ENCODE assay signal across 14 mouse cellular contexts in the genomic region with DNA sequence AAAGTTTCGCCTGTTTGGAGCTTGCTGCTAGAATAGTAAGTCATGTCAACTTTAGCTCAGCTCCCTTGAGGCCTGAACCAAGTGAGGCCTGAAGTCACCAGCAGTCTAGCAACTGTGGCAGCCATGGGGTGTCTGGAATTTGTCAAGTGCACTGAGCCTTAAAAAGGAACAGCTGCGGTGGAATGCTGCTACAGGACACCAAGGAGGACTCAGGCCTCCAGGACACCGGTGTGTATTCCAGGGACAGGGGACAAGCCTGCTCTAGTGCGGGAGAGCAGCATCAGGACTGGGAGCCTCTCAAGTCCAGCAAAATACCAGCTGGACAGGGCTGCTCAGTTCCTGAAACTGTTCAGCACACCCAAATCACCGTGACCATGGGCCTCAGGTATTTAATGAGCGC.
DNase-seq lines count a peak whose midpoint lies in the region; ATAC-seq lines count a peak whose summit lies in the region.
"Had no signal": no experiment of that assay in that cellular context is flagged by ENCODE, and none has a peak within 500 bp of the region (broad histone marks: within the 10 kb centered on the region; RNA-seq: fewer than 3 reads in every experiment).

No protein-coding gene starts in this region.

- H3K4me1 ChIP-seq in heart, embryonic 11.5 days (ENCODE audit: control insufficient read depth, insufficient read depth, low read length), result peaks cover 8% of the 10 kb centered on the region
- H3K4me1 ChIP-seq in liver, embryonic 12.5 days, result no peaks in the 10 kb centered on the region

- no peak for DNase-seq in heart, postnatal 4 days
- DNase-seq in kidney, postnatal 4 days, result peak; percentile 32 to 47
- no peak for DNase-seq in kidney, adult 8-10 months
- DNase-seq in gastrocnemius, postnatal 25 days, result peak; percentile 52
- DNase-seq in skeletal muscle tissue, adult 2 months (ENCODE audit: low read depth, low spot score), result peak; percentile 53
- no peak for DNase-seq in T-cell, adult 2 months (ENCODE audit: low spot score)
- DNase-seq: cerebellum, postnatal 14 days; kidney, adult 2 months; layer of hippocampus, adult 9-11 months; lung, adult 18-20 months had no signal

- H3K9ac ChIP-seq in heart, embryonic 11.5 days (ENCODE audit: low read depth, low read length), result no peak overlapping the region
- H3K9ac ChIP-seq in liver, embryonic 12.5 days, result no peak overlapping the region
- H3K9ac ChIP-seq: hindbrain, embryonic 15.5 days had no signal

- no peaks in the 10 kb centered on the region for H3K9me3 ChIP-seq in heart, embryonic 11.5 days (replicated peaks; ENCODE audit: control insufficient read depth, low read length)
- H3K9me3 ChIP-seq in liver, embryonic 12.5 days (replicated peaks), result no peaks in the 10 kb centered on the region
- H3K9me3 ChIP-seq: hindbrain, embryonic 15.5 days had no signal

- no peak for ATAC-seq in heart, embryonic 11.5 days (replicated peaks; ENCODE audit: insufficient number of reproducible peaks, low FRiP score, low TSS enrichment)
- ATAC-seq in liver, embryonic 12.5 days, result no peak
- ATAC-seq: forebrain, embryonic 14.5 days had no signal

- H3K4me3 ChIP-seq in heart, embryonic 11.5 days (ENCODE audit: low read depth, low read length), result no peak overlapping the region
- no peak overlapping the region for H3K4me3 ChIP-seq in liver, embryonic 12.5 days
- H3K4me3 ChIP-seq: hindbrain, embryonic 15.5 days had no signal

- H3K4me2 ChIP-seq in heart, embryonic 11.5 days, result no peak overlapping the region
- H3K4me2 ChIP-seq in liver, embryonic 12.5 days, result no peak overlapping the region
- H3K4me2 ChIP-seq: hindbrain, embryonic 15.5 days had no signal

- WGBS in heart, embryonic 11.5 days (ENCODE audit: insufficient replicate concordance), result 37% methylated on average over 6 of the region's 6 CpGs
- 58% methylated on average over 6 of the region's 6 CpGs for WGBS in liver, embryonic 12.5 days (ENCODE audit: insufficient replicate concordance)

- no peaks in the 10 kb centered on the region for H3K27me3 ChIP-seq in heart, embryonic 11.5 days (ENCODE audit: control insufficient read depth, insufficient read depth, low read length)
- H3K27me3 ChIP-seq in liver, embryonic 12.5 days (replicated peaks), result no peaks in the 10 kb centered on the region

- H3K27ac ChIP-seq in heart, embryonic 11.5 days (ENCODE audit: low read depth, low read length), result peak overlapping the region; percentile 37
- no peak overlapping the region for H3K27ac ChIP-seq in liver, embryonic 12.5 days
- H3K27ac ChIP-seq: hindbrain, embryonic 15.5 days had no signal

- H3K36me3 ChIP-seq in heart, embryonic 11.5 days (ENCODE audit: control insufficient read depth, insufficient read depth, low read length), result no peaks in the 10 kb centered on the region
- no peaks in the 10 kb centered on the region for H3K36me3 ChIP-seq in liver, embryonic 12.5 days
- H3K36me3 ChIP-seq: hindbrain, embryonic 15.5 days had no signal

Comparison
In these comparisons a context has a peak if more than half of its experiments do, and no peak if none do; other contexts are left out.
1. DNase-seq: peak in kidney, postnatal 4 days (2 of 2), gastrocnemius, postnatal 25 days (single experiment) and skeletal muscle tissue, adult 2 months (single experiment); none in heart, postnatal 4 days (single experiment), kidney, adult 8-10 months (0 of 2) and T-cell, adult 2 months (single experiment).